Mouse (Mus musculus) liver, adult (tissue): ENCODE results near the gene Mtnr1a.

ENCODE experiments used
- GATA4 ChIP-seq: IDR thresholded peaks from 2 replicates; pipeline ENCODE4 v1.6.1; 2014; ENCODE audit warnings: mild to moderate bottlenecking, low read length; ENCODE audit not compliant: insufficient replicate concordance

Gene Mtnr1a

GRCm38 (mm10) chr8:45068759-45069386 lies at the start of gene Mtnr1a:
Gene Mtnr1a, plus strand, starts transcription at chr8:45069137.
- no peak for TF ChIP-seq GATA4

GRCm38 (mm10) chr8:45019241-45019640 lies 49.7 kb upstream of the Mtnr1a start:
- no peak for TF ChIP-seq GATA4

- TF ChIP-seq GATA4, result no peak
Observed at GRCm38 (mm10) chr8:45021171-45021570, 47.8 kb upstream of the Mtnr1a start.

GRCm38 (mm10) chr8:45021911-45022665 lies 46.8 kb upstream of the Mtnr1a start:
- no peak for TF ChIP-seq GATA4

GRCm38 (mm10) chr8:45028081-45028497 lies 40.8 kb upstream of the Mtnr1a start:
- TF ChIP-seq GATA4, result no peak

- no peak for TF ChIP-seq GATA4
Observed at GRCm38 (mm10) chr8:45038350-45038749, 30.6 kb upstream of the Mtnr1a start.

GRCm38 (mm10) chr8:45044160-45044559 lies 24.8 kb upstream of the Mtnr1a start:
- no peak for TF ChIP-seq GATA4

GRCm38 (mm10) chr8:45050451-45050850 lies 18.5 kb upstream of the Mtnr1a start:
- no peak for TF ChIP-seq GATA4

GRCm38 (mm10) chr8:45051236-45051635 lies 17.7 kb upstream of the Mtnr1a start:
- TF ChIP-seq GATA4, result no peak

- TF ChIP-seq GATA4, result no peak
Observed at GRCm38 (mm10) chr8:45052205-45052604, 16.7 kb upstream of the Mtnr1a start.

- TF ChIP-seq GATA4, result no peak
Observed at GRCm38 (mm10) chr8:45052618-45053017, 16.3 kb upstream of the Mtnr1a start.

GRCm38 (mm10) chr8:45055500-45055899 lies 13.4 kb upstream of the Mtnr1a start:
- no peak for TF ChIP-seq GATA4

- no peak for TF ChIP-seq GATA4
Observed at GRCm38 (mm10) chr8:45056810-45057209, 12.1 kb upstream of the Mtnr1a start.

GRCm38 (mm10) chr8:45060083-45060482 lies 8.9 kb upstream of the Mtnr1a start:
- TF ChIP-seq GATA4, result no peak

- TF ChIP-seq GATA4, result no peak
Observed at GRCm38 (mm10) chr8:45062311-45062710, 6.6 kb upstream of the Mtnr1a start.
